Mouse (Mus musculus) stomach, postnatal 0 days (tissue): ENCODE results near the gene Gng13.

Experiments
- CTCF ChIP-seq: IDR thresholded peaks from 2 replicates; pipeline ENCODE4 v1.5.1; 2016; ENCODE audit warnings: antibody characterized with exemption, low read depth, mild to moderate bottlenecking, moderate library complexity
- EP300 ChIP-seq: optimal IDR thresholded peaks from 2 replicates; pipeline ENCODE3; 2016; ENCODE audit warnings: antibody characterized with exemption

- TF ChIP-seq EP300 (no peak), CTCF (no peak)
These were observed 34.5 kb downstream of the Gng13 start for GRCm38 (mm10) chr17:25751446-25751845.
